Mouse (Mus musculus): ENCODE measurements around the gene Atad5. TPM values are rescaled to one million over a fixed set of nuclear protein-coding genes. Genes with fewer than 3 reads are reported as not detected.
"Not testable (repeated sequence)": the region's sequence is repeated elsewhere in the genome, so short reads cannot be mapped to it uniquely, and the experiment has no call there.

Gene Atad5
- total RNA-seq, 2 experiments from 2014 or later, result 8.2 to 8.8 TPM

DNA sequence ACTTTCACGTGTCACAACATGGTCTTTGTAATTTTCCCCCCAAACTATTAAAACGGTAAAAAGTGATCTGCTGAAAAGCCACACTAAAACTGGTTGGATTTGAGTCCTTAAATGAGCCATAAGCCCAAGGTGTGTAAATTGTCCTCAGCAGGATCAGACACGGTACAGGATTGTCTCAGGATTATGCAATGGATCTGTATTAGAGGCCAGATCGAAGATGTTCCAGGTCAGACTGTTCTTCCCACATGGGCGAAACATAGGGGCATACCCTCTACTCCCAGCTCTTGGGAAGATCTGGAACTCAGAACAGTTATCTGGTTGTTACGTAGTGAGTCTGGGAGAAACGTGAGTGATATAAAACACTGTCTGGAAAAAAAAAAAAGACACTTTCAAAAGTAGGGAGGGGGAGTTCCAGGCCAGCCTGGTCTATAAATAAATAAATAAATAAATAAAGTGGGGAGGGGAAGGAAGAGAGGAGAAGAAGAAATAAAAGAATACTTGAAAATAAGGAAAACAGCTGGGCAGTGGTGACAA, 7.3 kb upstream of the Atad5 start:
- DNase-seq, result no peak

GRCm38 (mm10) chr11:80085356-80086055, 3.7 kb upstream of the Atad5 start:
- DNase-seq, result no peak

DNA sequence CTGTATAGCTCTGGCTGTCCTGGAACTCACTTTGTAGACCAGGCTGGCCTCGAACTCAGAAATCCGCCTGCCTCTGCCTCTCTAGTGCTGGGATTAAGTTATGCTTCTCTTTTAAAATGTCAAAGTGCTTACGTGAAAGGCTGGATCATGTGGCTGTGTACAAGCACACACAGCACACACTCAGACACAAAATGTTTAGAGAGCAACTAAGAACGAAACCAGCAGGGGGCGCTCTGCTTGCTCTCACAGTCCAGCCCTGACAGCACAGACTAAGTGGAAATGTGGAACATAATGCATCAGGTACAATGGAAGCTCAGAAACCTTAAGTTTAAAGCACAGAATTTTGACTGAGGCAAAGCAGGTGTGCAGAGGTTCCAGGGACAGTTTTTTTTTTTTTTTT, 2.4 kb upstream of the Atad5 start:
- peak; percentile 87 for DNase-seq

DNA sequence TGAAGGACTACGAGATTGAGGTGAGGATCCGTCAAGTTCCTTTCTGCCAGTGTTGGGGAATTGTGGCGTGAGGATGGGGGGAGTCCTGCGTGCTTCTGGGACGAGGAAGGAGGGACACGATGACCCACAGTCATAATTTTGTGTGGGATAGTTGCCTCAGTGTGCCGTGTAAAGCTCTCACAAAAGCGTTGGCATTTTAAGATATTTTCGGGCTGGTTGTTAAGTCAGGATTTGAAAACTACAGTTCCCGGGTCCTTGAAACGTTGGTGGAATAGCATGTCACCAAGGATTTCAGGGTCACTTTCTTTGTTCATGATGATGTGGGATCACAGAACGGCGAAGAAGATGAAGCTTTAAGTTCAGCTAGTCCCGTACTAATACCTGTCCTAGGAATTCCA, 616 bp downstream of the Atad5 start:
- DNase-seq, result no peak

GRCm38 (mm10) chr11:80090555-80091164, 1.5 kb downstream of the Atad5 start:
- DNase-seq, result no peak

- DNase-seq, result no peak
Measured at GRCm38 (mm10) chr11:80098444-80099056, 9.3 kb downstream of the Atad5 start.

DNA sequence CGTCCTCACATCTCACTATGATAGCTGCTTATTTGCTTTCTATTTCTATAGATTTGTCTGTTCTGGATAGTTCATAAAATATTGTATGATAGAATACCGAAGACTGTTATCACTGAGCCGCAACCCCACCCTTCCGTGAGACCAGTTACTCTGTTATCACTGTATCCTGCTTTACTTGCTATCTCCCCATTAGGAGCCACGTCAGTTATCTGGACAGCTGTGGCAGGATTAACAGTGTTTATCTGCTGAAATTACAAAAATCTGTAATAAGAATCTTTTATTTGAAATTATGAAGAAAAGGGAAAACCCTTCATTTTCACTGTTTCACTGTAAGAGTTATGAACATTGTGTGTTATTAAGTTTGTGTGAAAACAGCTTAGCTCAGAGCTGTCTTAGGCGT, 12.1 kb downstream of the Atad5 start:
- no peak for DNase-seq

DNA sequence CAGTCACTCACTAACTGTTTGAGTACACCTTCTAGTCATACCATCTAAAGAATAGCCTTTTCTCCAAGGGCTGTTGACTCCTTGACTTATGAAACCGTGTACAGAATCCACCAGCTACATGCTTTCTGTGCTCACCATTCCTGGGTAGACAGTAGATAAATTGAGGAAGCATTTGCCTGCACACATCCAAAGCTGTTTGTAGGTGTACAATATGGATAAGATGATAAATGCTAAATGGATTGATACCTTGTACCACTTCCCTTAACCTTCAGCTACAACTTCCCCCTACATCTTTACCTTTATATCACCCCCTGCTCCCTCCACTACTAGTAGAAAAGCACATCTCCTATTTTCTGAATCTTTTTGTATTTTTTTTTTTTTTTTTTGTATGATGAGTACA, 15.2 kb downstream of the Atad5 start:
- no peak for DNase-seq

- DNase-seq, result no peak
Measured at GRCm38 (mm10) chr11:80116411-80116810, 27.2 kb downstream of the Atad5 start.

- DNase-seq, result no peak
Measured at GRCm38 (mm10) chr11:80132050-80132449, 42.9 kb downstream of the Atad5 start.

- no peak for DNase-seq
Measured at GRCm38 (mm10) chr11:80134744-80135143, 45.5 kb downstream of the Atad5 start.

GRCm38 (mm10) chr11:80135954-80136683, 46.9 kb downstream of the Atad5 start:
- DNase-seq, result no peak

- no peak for DNase-seq
Measured at GRCm38 (mm10) chr11:80136786-80137185, 47.6 kb downstream of the Atad5 start.

DNA sequence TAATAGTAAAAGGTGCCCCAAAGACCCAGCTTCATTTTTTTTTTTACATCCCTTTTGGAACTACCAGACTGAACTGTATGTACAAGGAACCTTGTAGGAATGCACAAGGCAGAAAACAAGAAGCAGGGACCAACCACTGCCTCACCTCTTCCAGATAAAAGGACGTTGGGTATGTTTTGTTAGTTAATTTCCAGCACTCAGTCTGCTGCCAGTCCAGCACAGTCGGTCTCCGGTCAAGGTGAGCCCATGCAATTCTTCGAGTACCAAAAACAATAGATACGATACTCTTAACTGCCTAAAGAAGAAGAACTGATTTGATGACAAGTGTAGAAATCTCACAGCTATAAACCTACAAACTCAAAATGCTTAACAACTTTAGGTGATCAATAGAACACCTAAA, 48.6 kb downstream of the Atad5 start:
- no peak for DNase-seq

DNA sequence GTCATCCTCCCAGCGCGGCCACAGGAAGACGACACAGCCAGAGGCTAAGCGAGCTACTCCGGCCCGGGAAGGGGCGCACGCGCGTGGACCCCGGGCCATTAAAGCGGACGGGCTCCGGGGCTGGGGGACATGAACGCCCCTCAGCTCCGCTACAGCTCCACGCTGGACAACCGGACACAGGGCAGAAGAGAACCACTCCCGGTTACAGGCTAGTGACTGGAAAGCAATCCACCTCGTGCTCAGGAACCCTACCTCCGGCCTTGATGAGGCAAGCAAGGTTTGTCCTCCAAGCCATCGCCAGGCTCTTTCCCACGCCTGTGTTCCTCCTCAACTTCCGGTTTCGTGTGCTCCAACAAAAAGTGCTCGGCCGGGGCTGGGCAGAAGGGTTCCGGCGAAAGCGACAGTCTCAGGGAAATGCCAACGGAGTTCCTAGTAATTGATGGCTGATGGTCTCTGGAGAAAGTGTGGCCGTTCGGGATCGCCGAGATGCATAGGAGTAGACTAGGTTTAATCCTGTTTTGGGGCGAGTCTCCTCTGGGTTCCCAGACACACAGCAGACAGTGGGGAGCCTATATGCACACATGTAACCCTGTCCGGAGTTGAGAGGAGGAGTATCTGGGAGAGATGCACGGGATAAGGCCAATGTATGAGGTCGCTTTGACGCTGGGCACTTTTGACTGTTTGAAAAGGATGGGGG, 52.8 kb downstream of the Atad5 start, which contains the start of gene Tefm:
Gene Tefm, minus strand, starts transcription at position 351 of the 697 bp plus-strand sequence.
- peak; percentile 88 for DNase-seq

DNA sequence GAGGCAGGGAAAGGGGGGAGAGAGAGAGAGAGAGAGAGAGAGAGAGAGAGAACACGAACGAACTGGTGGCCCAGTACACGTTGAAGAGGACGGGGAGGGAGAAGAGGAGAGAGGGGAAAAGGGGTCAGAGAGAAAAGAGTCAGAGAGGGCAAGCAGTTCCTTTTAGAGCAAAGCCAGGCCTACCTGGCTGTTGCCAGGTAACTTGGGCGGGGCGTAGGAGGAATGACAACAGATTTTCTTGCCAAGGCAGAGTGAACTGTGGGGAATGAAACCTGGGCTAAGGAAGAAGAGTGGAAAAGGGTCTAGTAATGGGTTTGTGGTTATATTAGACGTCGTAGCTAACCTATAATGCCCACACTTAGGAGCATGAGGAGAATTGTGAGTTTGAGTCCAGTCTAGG, 53.7 kb downstream of the Atad5 start:
- DNase-seq, result no peak

DNA sequence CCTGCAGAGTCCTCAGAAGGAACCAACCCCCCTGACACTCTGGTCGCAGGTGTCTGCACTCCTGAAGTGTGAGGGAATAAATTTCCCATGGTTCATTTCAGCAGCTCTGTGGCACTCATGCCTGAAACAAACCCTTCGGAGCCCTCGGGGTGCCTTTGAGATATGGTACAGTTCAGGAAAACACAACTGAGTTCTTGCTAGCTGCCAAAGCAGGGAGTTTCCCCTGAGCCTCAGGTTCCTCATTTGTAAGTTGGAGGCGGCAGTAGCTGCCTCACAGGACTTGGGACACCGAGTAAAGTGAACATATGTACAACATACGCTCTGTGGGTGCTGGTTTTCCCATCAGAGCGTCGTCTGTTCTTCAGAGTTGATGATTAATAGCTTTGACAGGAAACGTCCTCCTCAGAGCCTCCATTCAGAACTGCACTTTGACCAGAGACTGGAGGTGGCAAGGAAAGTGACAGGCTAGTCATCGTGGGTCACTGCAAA, 56.6 kb downstream of the Atad5 start:
- DNase-seq, result no peak

GRCm38 (mm10) chr11:80147748-80148147, 58.5 kb downstream of the Atad5 start:
- DNase-seq, result no peak

DNA sequence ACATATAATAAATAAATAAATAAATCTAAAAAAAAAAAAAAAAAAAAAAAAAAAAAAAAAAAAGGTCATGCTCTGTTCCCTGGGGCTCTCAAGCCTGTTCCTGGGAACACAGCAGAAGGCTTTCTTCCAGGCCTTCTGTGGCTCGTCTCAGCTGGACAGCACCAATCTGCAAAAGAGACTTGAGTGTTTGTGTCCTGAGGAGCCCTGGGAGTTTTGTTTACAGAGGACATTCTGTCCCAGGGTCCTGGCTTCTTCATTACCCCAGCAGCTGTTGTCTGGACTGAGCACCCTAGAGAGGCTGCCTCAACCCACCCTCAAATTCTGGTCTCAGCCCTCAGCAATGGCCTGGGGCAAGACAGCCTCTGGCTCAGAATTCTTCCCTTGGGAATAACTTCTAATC, 59.1 kb downstream of the Atad5 start:
- peak; percentile 34 for DNase-seq

- not testable (repeated sequence) for DNase-seq
Measured at GRCm38 (mm10) chr11:80148974-80149373, 59.8 kb downstream of the Atad5 start.

GRCm38 (mm10) chr11:80149412-80150023, 60.3 kb downstream of the Atad5 start:
- DNase-seq, result no peak

GRCm38 (mm10) chr11:80150566-80150965, 61.4 kb downstream of the Atad5 start:
- DNase-seq, result no peak
